Mouse (Mus musculus): ENCODE measurements around the gene B3galt4. TPM values are rescaled to one million over a fixed set of nuclear protein-coding genes. Genes with fewer than 3 reads are reported as not detected.

B3galt4 gene
- polyA plus RNA-seq, 1 experiment from 2014 or later = 8.0 TPM

DNA sequence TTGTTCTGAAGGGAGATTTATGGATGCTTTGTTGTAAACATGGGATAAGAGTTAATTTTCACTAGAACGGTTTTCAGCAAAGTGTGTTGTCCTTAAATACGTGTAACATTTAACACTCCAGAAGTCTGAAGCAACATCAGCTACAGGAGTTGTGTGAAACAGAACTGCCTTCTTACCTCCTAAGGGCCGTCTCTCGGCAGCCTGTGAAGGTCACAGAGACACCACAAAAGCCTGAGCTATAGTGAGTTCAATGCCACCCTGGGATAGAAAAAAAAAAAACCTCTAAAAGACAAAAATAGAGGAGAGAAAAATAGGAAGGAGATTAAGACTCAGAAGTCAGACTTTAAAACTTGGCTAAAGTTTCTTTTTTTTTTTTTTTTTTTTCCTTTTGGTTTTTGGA lies 49.2 kb downstream of the B3galt4 start:
- Histone ChIP-seq H3K9me3 (no peaks in the 10 kb centered on the region), H3K9ac (no peak overlapping the region), H3K4me2 (replicated peaks) (no peak overlapping the region), H3K4me1 (no peaks in the 10 kb centered on the region), H3K4me3 (no peak overlapping the region), H3K36me3 (no peaks in the 10 kb centered on the region), H3K27me3 (no peaks in the 10 kb centered on the region), H3K27ac (no peak overlapping the region)
- 27% methylated on average over 4 of the region's 4 CpGs for WGBS
- ATAC-seq (ENCODE audit: low FRiP score, low read depth) = no peak

DNA sequence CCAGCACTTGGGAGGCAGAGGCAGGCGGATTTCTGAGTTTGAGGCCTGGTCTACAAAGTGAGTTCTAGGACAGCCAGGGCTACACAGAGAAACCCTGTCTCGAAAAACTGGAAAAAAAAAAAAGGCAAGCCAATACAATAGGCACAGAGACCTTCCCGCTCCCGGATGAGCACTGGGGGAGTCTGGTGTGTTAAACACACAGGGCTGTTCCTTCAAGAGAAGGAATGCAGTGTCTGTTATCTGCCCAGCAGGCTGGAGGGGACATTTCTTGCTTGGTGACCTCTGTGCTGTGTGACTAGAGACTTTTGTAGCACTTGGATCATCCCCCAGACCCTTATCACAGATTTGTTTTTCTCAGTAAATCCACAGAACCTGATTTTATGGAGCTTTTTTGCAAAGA lies 49.6 kb downstream of the B3galt4 start:
- Histone ChIP-seq H3K4me1 (no peaks in the 10 kb centered on the region), H3K4me2 (replicated peaks) (no peak overlapping the region), H3K4me3 (no peak overlapping the region), H3K27me3 (no peaks in the 10 kb centered on the region), H3K9ac (no peak overlapping the region), H3K36me3 (no peaks in the 10 kb centered on the region), H3K27ac (no peak overlapping the region), H3K9me3 (no peaks in the 10 kb centered on the region)
- WGBS = 66% methylated on average over 4 of the region's 4 CpGs
- no peak for ATAC-seq (ENCODE audit: low FRiP score, low read depth)

DNA sequence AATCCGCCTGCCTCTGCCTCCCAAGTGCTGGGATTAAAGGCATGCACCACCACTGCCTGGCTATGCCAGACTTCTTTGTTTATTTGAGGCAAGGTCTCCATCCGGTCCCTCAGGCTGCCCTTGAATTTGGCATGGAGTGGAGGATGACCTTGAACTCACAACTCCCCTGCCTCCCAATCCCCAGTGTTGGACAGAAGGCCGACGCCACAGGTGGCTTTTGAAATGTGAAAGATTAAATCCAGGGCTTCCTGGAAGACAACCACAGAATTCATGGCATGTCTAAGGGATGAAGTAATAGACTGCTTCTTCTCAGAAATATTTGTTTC lies 50.3 kb downstream of the B3galt4 start:
- H3K36me3 ChIP-seq = no peaks in the 10 kb centered on the region
- ATAC-seq (ENCODE audit: low FRiP score, low read depth) = no peak
- H3K27me3 ChIP-seq = no peaks in the 10 kb centered on the region
- no peak overlapping the region for H3K4me3 ChIP-seq
- H3K4me1 ChIP-seq = no peaks in the 10 kb centered on the region
- H3K9me3 ChIP-seq = no peaks in the 10 kb centered on the region
- no peak overlapping the region for H3K4me2 ChIP-seq (replicated peaks)
- no peak overlapping the region for H3K27ac ChIP-seq
- no peak overlapping the region for H3K9ac ChIP-seq
- WGBS = 82% methylated on average over 4 of the region's 4 CpGs

DNA sequence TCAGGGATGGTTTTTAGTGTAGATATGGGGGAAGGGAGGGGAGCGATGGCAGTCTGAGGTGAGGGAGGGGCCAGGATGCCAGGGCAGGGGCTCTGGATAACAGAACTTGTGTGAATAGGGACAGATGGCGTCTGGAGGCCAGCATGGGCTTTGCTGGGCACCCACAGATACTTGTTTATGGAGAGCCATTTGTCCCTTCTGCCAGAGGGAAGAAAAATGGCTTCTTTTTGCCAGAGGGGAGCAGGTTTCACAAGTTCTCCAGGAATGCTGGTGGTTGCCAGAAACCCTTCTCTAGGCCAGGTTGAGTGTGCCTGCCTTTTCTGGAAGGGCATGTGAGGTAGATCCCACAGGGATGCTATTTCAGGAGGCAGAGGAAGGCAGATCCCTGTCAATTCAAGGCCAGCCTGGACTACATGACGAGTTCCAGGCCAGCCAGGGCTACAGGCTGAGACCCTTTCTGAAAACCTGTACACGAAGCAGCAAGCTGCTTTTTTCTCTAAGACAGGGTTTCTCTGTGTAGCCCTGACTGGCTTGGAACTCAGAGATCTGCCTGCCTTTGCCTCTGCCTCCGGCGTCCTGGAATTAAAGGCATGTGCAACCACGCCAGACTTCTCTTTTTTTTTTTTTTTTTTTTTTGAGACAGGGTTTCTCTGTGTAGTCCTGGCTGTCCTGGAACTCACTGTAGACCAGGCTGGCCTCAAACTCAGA lies 50.9 kb downstream of the B3galt4 start:
- Histone ChIP-seq H3K9ac (no peak overlapping the region), H3K27ac (no peak overlapping the region), H3K9me3 (no peaks in the 10 kb centered on the region), H3K36me3 (no peaks in the 10 kb centered on the region), H3K4me1 (no peaks in the 10 kb centered on the region), H3K27me3 (no peaks in the 10 kb centered on the region), H3K4me2 (replicated peaks) (no peak overlapping the region), H3K4me3 (no peak overlapping the region)
- WGBS = 65% methylated on average over 7 of the region's 7 CpGs
- ATAC-seq (ENCODE audit: low FRiP score, low read depth) = no peak

Other genes starting within 250 kb of the B3galt4 start
- gene March2, start 232.8 kb downstream of the B3galt4 start, polyA plus RNA-seq (2015; fragmentation: Nextera tagmentation; extraction: Ambion mirVana) = 49.3 and 50.9 TPM in 2 replicates
- gene Rab11b, start 191.0 kb downstream of the B3galt4 start, polyA plus RNA-seq (2015; fragmentation: Nextera tagmentation; extraction: Ambion mirVana) = 325 and 332 TPM in 2 replicates
- gene Angptl4, start 169.7 kb downstream of the B3galt4 start, polyA plus RNA-seq (2015; fragmentation: Nextera tagmentation; extraction: Ambion mirVana) = 53.8 and 55.9 TPM in 2 replicates
- gene Kank3, start 141.0 kb downstream of the B3galt4 start, polyA plus RNA-seq (2015; fragmentation: Nextera tagmentation; extraction: Ambion mirVana) = 27.6 and 29.1 TPM in 2 replicates
- gene Rps28, start 126.9 kb downstream of the B3galt4 start, polyA plus RNA-seq (2015; fragmentation: Nextera tagmentation; extraction: Ambion mirVana) = 962 and 978 TPM in 2 replicates
- 454 and 498 TPM in 2 replicates for gene Ndufa7, start 126.9 kb downstream of the B3galt4 start, polyA plus RNA-seq (2015; fragmentation: Nextera tagmentation; extraction: Ambion mirVana)
- 67.0 and 69.7 TPM in 2 replicates for gene Cd320, start 108.4 kb downstream of the B3galt4 start, polyA plus RNA-seq (2015; fragmentation: Nextera tagmentation; extraction: Ambion mirVana)
- not detected in 2 replicates for gene Gm7029, start 77.7 kb downstream of the B3galt4 start, polyA plus RNA-seq (2015; fragmentation: Nextera tagmentation; extraction: Ambion mirVana)
- 8.1 and 10.0 TPM in 2 replicates for gene Kifc1, start 60.8 kb downstream of the B3galt4 start, polyA plus RNA-seq (2015; fragmentation: Nextera tagmentation; extraction: Ambion mirVana)
- 0.27 and 0.55 TPM in 2 replicates for gene Platr17, start 46.4 kb downstream of the B3galt4 start, polyA plus RNA-seq (2015; fragmentation: Nextera tagmentation; extraction: Ambion mirVana)
- 59.6 and 65.4 TPM in 2 replicates for gene Daxx, start 42.1 kb downstream of the B3galt4 start, polyA plus RNA-seq (2015; fragmentation: Nextera tagmentation; extraction: Ambion mirVana)
- gene Tapbp, start 35.6 kb downstream of the B3galt4 start, polyA plus RNA-seq (2015; fragmentation: Nextera tagmentation; extraction: Ambion mirVana) = 27.4 and 28.4 TPM in 2 replicates
- gene Zbtb22, start 35.6 kb downstream of the B3galt4 start, polyA plus RNA-seq (2015; fragmentation: Nextera tagmentation; extraction: Ambion mirVana) = 16.3 and 16.6 TPM in 2 replicates
- gene Rgl2, start 21.9 kb downstream of the B3galt4 start, polyA plus RNA-seq (2015; fragmentation: Nextera tagmentation; extraction: Ambion mirVana) = 54.2 and 59.2 TPM in 2 replicates
- 167 and 171 TPM in 2 replicates for gene Pfdn6, start 11.1 kb downstream of the B3galt4 start, polyA plus RNA-seq (2015; fragmentation: Nextera tagmentation; extraction: Ambion mirVana)
- 35.4 and 37.0 TPM in 2 replicates for gene Wdr46, start 10.8 kb downstream of the B3galt4 start, polyA plus RNA-seq (2015; fragmentation: Nextera tagmentation; extraction: Ambion mirVana)
- 46.8 and 49.4 TPM in 2 replicates for gene Vps52, start 4.3 kb upstream of the B3galt4 start, polyA plus RNA-seq (2015; fragmentation: Nextera tagmentation; extraction: Ambion mirVana)
- gene Rps18, start 4.5 kb upstream of the B3galt4 start, polyA plus RNA-seq (2015; fragmentation: Nextera tagmentation; extraction: Ambion mirVana) = 1,649 and 1,723 TPM in 2 replicates
- gene H2-K1, start 48.9 kb upstream of the B3galt4 start, polyA plus RNA-seq (2015; fragmentation: Nextera tagmentation; extraction: Ambion mirVana) = 7.3 and 12.2 TPM in 2 replicates
- gene Ring1, start 73.2 kb upstream of the B3galt4 start, polyA plus RNA-seq (2015; fragmentation: Nextera tagmentation; extraction: Ambion mirVana) = 19.1 and 19.8 TPM in 2 replicates
- gene H2-Ke6, start 76.6 kb upstream of the B3galt4 start, polyA plus RNA-seq (2015; fragmentation: Nextera tagmentation; extraction: Ambion mirVana) = 50.0 and 59.4 TPM in 2 replicates
- gene Slc39a7, start 80.2 kb upstream of the B3galt4 start, polyA plus RNA-seq (2015; fragmentation: Nextera tagmentation; extraction: Ambion mirVana) = 237 and 244 TPM in 2 replicates
- gene Rxrb, start 80.3 kb upstream of the B3galt4 start, polyA plus RNA-seq (2015; fragmentation: Nextera tagmentation; extraction: Ambion mirVana) = 56.1 and 59.1 TPM in 2 replicates
- 46.3 and 56.6 TPM in 2 replicates for gene Col11a2, start 87.9 kb upstream of the B3galt4 start, polyA plus RNA-seq (2015; fragmentation: Nextera tagmentation; extraction: Ambion mirVana)
- gene H2-Oa, start 140.9 kb upstream of the B3galt4 start, polyA plus RNA-seq (2015; fragmentation: Nextera tagmentation; extraction: Ambion mirVana) = 0.55 and 0.65 TPM in 2 replicates
- 14.2 and 15.6 TPM in 2 replicates for gene H2-DMa, start 168.1 kb upstream of the B3galt4 start, polyA plus RNA-seq (2015; fragmentation: Nextera tagmentation; extraction: Ambion mirVana)
- 132 and 133 TPM in 2 replicates for gene Brd2, start 171.1 kb upstream of the B3galt4 start, polyA plus RNA-seq (2015; fragmentation: Nextera tagmentation; extraction: Ambion mirVana)
- gene H2-DMb2, start 191.8 kb upstream of the B3galt4 start, polyA plus RNA-seq (2015; fragmentation: Nextera tagmentation; extraction: Ambion mirVana) = 0.15 and 0.38 TPM in 2 replicates
- gene H2-DMb1, start 201.6 kb upstream of the B3galt4 start, polyA plus RNA-seq (2015; fragmentation: Nextera tagmentation; extraction: Ambion mirVana) = 1.5 and 1.7 TPM in 2 replicates
- gene Tap1, start 236.1 kb upstream of the B3galt4 start, polyA plus RNA-seq (2015; fragmentation: Nextera tagmentation; extraction: Ambion mirVana) = 8.0 and 8.4 TPM in 2 replicates
- gene Psmb9, start 236.3 kb upstream of the B3galt4 start, polyA plus RNA-seq (2015; fragmentation: Nextera tagmentation; extraction: Ambion mirVana) = 2.7 and 3.6 TPM in 2 replicates
- 5.5 and 5.6 TPM in 2 replicates for gene Psmb8, start 246.2 kb upstream of the B3galt4 start, polyA plus RNA-seq (2015; fragmentation: Nextera tagmentation; extraction: Ambion mirVana)

All from limb, embryonic 13.5 days (tissue).